Mouse (Mus musculus) skeletal muscle tissue, adult 2 months (tissue): ENCODE results near the gene Hist1h4b.
A peak's percentile ranks its signal among the peaks of the same experiment; 100 is the strongest.

ENCODE experiments used
- DNase-seq: peaks from one replicate; pipeline ENCODE4 v3.0.0-alpha.2; 2012; ENCODE audit warnings: low read depth, low spot score

Gene Hist1h4b

GRCm38 (mm10) chr13:23740256-23740840 is 16.5 kb upstream of the Hist1h4b start:
- no peak for DNase-seq

GRCm38 (mm10) chr13:23740910-23741309 is 15.9 kb upstream of the Hist1h4b start:
- DNase-seq = no peak

- DNase-seq = no peak
Measured at GRCm38 (mm10) chr13:23742007-23742406, 14.8 kb upstream of the Hist1h4b start.

- DNase-seq = no peak
Measured at GRCm38 (mm10) chr13:23743215-23743614, 13.6 kb upstream of the Hist1h4b start.

- DNase-seq = no peak
Measured at GRCm38 (mm10) chr13:23743963-23744362, 12.8 kb upstream of the Hist1h4b start.

- no peak for DNase-seq
Measured at GRCm38 (mm10) chr13:23744421-23745380, 12.1 kb upstream of the Hist1h4b start.

GRCm38 (mm10) chr13:23745381-23746161 is 11.2 kb upstream of the Hist1h4b start, which contains the start of gene Hist1h3c:
Gene Hist1h3c, minus strand, starts transcription at chr13:23745602.
- peak; percentile 83 for DNase-seq

- DNase-seq = peak; percentile 92
Measured at GRCm38 (mm10) chr13:23746201-23747080, 10.4 kb upstream of the Hist1h4b start, which contains the start of gene Hist1h2bb. Gene Hist1h2bb, plus strand, starts transcription at chr13:23746734.

GRCm38 (mm10) chr13:23747081-23747891 is 9.5 kb upstream of the Hist1h4b start:
- no peak for DNase-seq

GRCm38 (mm10) chr13:23747892-23748288 is 8.9 kb upstream of the Hist1h4b start:
- DNase-seq = no peak

- DNase-seq = no peak
Measured at GRCm38 (mm10) chr13:23749563-23750121, 7.2 kb upstream of the Hist1h4b start.

GRCm38 (mm10) chr13:23750839-23751477 is 5.9 kb upstream of the Hist1h4b start, which contains the start of gene Hist1h2ab:
Gene Hist1h2ab, plus strand, starts transcription at chr13:23751126.
- DNase-seq = peak; percentile 37

GRCm38 (mm10) chr13:23751478-23751956 is 5.3 kb upstream of the Hist1h4b start:
- no peak for DNase-seq

GRCm38 (mm10) chr13:23752067-23752741 is 4.6 kb upstream of the Hist1h4b start, which contains the start of gene Hist1h3b:
Gene Hist1h3b, plus strand, starts transcription at chr13:23752267.
- peak; percentile 75 for DNase-seq

- DNase-seq = no peak
Measured at GRCm38 (mm10) chr13:23752742-23753172, 4.1 kb upstream of the Hist1h4b start.

- no peak for DNase-seq
Measured at GRCm38 (mm10) chr13:23753314-23754078, 3.3 kb upstream of the Hist1h4b start.

- no peak for DNase-seq
Measured at GRCm38 (mm10) chr13:23755000-23755399, 1.8 kb upstream of the Hist1h4b start.
